Mouse (Mus musculus): ENCODE data around the gene Kcna5.

The Kcna5 gene

GRCm38 (mm10) chr6:126535208-126535910 lies at the start of gene Kcna5:
TSS of gene Kcna5 (minus strand) at chr6:126535412.
- no peak for DNase-seq (ENCODE audit: extremely low read depth, low read depth, low spot score)

DNA sequence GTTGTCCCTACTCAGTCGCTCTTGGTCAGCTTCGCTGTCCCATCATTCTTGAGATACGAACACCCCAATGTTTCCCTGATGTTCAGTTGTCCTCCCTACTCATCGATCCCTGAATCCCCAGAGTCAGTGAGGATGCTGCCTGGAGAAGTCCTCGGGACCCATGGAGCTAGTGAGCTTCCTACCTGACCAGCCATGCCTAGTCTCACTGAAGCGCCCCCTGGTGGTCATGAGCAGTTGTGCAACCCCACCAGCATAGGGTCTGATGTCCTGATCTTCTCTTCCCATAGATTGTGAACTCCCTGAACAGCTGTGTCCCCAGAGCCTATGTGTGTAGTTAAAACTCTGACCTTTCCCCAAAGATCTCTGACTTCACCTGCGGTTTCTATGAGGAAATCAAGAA lies 47.9 kb upstream of the Kcna5 start:
- no peak for DNase-seq (ENCODE audit: extremely low read depth, low read depth, low spot score)

- DNase-seq (ENCODE audit: extremely low read depth, low read depth, low spot score), result no peak
These were observed 46.4 kb upstream of the Kcna5 start for GRCm38 (mm10) chr6:126581632-126582031.

- DNase-seq (ENCODE audit: extremely low read depth, low read depth, low spot score), result no peak
These were observed 45.4 kb upstream of the Kcna5 start for GRCm38 (mm10) chr6:126580571-126580970.

DNA sequence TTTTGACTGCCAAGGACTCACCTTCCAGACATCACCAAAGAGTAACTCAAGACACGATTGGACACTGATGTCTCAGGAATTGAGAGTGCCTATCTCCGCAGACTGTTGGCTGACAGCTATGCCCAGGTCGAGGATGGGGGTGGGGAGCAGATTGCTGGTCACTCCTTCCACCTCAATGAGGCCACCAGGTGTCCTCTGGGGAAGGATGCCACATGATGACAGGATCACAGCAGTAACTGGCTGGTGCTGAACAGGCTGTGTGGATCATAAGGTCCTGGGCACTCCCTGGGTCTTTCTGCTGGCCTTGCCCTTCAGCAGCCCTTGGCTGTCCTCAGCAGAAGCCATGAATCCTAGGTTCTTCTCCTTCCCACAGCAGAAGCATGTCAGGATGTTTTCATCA lies 42.2 kb upstream of the Kcna5 start:
- DNase-seq (ENCODE audit: extremely low read depth, low read depth, low spot score), result no peak

- no peak for DNase-seq (ENCODE audit: extremely low read depth, low read depth, low spot score)
These were observed 41.4 kb upstream of the Kcna5 start for GRCm38 (mm10) chr6:126576566-126576965.

- no peak for DNase-seq (ENCODE audit: extremely low read depth, low read depth, low spot score)
These were observed 39.6 kb upstream of the Kcna5 start for GRCm38 (mm10) chr6:126574778-126575177.

DNA sequence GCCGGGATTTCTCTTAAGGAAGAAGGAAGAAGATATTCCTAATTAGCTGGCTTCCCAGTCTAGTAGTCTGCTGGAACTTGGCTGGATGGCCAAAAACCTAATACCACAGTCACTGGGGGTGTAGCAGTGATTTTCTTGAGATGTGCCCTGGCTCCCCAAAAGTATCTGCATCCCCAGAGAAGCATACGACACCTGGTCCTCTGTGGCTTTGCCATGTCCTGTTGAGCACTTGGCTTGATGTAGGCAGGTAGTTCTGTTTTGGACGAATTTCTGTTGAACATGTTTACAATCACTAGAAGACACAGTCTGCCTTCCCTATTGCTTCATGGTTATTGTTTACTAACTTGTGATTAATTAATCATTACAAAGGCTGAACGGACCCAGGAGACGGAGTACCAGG lies 37.8 kb upstream of the Kcna5 start:
- no peak for DNase-seq (ENCODE audit: extremely low read depth, low read depth, low spot score)

- DNase-seq (ENCODE audit: extremely low read depth, low read depth, low spot score), result no peak
These were observed 34.6 kb upstream of the Kcna5 start for GRCm38 (mm10) chr6:126569809-126570208.

- DNase-seq (ENCODE audit: extremely low read depth, low read depth, low spot score), result no peak
These were observed 33.0 kb upstream of the Kcna5 start for GRCm38 (mm10) chr6:126568046-126568830.

DNA sequence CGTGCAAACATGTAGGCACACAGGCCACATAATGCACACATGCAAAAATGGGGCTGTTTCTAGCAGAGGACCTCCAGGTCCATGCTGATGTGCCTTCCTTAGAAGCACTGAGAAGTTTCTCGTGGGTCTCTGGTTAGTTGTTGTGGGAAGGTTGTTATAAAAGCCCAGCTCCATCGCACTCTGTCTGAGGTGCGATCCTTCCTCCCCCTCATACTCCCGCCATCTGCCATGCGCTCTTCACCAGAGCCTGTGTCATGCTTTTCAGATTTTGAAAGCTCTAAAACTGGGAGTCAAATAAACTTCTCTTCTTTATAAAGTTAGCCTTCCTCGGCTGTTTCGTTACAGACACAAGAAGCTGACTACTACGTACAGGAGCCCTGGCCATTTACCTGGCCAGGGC lies 32.1 kb upstream of the Kcna5 start:
- no peak for DNase-seq (ENCODE audit: extremely low read depth, low read depth, low spot score)

- no peak for DNase-seq (ENCODE audit: extremely low read depth, low read depth, low spot score)
These were observed 29.2 kb upstream of the Kcna5 start for GRCm38 (mm10) chr6:126564376-126564775.

DNA sequence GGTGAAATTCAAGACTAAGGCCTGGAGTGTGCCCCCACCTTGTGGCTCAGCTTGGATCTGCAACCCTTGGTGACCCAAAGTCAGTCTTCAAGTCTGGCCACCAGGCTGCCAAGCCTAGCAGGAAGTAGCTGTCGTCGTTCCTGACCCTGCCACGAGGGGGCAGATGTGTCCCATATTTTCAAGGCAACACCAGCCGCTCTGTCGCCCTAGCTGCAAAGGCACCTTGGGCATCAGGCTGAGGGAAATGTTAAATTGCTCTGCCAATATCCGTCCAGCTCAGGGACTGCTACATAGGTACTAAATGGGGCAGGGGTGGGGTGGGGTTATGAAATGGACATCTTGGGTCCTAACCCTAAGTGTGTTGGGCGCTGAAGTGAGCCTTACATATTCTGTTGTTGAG lies 28.7 kb upstream of the Kcna5 start:
- no peak for DNase-seq (ENCODE audit: extremely low read depth, low read depth, low spot score)

- DNase-seq (ENCODE audit: extremely low read depth, low read depth, low spot score), result no peak
These were observed 26.5 kb upstream of the Kcna5 start for GRCm38 (mm10) chr6:126561702-126562101.

DNA sequence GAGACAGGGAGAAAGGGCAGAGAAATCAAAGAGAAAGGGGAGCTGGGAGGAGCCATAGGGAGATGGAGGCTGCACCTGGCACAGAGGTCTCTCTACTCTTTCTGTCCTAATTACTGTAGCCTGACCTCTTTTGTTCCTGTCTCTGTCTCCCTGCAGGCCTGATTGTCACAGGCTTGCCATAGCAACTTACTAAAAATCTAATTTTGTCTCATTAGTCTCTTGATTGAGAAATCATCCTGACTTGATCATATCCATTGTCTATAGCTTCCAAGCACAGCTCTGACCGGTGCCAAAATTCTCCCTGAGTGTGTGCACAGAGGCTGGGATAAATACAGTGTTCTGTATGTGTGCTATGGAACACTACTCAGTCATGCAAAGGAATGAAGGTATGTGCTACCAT lies 25.5 kb upstream of the Kcna5 start:
- no peak for DNase-seq (ENCODE audit: extremely low read depth, low read depth, low spot score)

GRCm38 (mm10) chr6:126560036-126560435 lies 24.8 kb upstream of the Kcna5 start:
- DNase-seq (ENCODE audit: extremely low read depth, low read depth, low spot score), result no peak

DNA sequence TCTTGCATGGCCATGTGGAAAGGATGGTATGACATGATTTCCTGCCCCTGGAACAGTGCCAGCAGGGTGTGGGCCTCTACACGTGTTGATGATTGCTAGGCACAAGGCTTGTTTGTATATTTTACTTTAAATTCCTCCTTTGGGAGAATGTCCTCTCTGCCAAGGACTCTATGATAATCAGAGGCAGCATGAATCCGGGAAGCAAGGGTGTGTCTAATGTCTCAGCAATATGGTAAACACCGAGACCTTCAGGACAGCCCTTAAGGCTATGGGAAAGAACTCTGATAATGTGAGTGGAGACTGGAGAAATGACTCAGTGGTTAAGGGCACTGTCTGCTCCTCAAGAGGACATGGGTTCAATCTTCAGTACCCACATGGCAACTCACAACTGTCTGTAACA lies 23.1 kb upstream of the Kcna5 start:
- no peak for DNase-seq (ENCODE audit: extremely low read depth, low read depth, low spot score)

GRCm38 (mm10) chr6:126553812-126554211 lies 18.6 kb upstream of the Kcna5 start:
- DNase-seq (ENCODE audit: extremely low read depth, low read depth, low spot score), result no peak

GRCm38 (mm10) chr6:126551862-126552395 lies 16.7 kb upstream of the Kcna5 start:
- no peak for DNase-seq (ENCODE audit: extremely low read depth, low read depth, low spot score)

DNA sequence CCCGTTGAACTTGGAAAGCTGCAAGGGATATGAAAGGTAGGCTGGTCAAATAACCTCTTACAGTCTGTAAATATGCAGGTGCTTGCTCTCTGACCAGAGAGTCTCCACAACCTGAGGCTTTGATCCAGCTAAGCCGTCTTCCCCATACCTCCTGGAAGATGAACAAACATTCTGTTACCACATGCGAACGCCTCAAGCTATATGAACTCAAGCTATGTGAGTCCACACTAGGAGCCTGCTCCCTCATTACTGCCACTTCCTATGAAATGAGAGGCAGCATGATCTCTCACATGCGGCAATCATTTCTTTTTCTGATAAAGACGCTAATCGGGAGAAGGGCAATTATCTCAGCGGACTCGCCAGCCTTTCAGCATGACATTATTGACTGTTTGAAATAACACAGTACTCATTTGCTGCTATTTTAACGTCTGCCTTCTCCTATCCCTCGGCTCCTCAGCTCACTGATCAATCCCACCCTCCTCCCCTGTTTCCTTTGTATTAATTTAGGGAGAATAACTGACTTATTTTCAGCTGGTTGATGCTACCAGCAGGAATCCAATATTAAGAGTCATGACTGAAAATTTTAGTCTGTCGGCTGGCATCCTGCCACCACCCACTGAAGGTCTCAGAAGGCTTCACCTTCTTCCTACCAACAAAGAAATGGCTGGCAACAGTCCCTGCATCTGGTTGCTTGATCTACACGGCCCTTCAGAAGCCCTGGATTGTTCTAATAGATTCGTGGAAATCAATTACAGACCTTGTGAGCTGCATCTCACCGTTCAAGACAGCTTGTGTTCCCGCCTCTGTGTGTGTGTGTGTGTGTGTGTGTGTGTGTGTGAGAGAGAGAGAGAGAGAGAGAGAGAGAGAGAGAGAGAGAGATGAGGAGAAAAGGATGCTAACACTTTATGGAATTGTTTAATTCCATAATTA lies 9.2 kb upstream of the Kcna5 start:
- no peak for DNase-seq (ENCODE audit: extremely low read depth, low read depth, low spot score)

DNA sequence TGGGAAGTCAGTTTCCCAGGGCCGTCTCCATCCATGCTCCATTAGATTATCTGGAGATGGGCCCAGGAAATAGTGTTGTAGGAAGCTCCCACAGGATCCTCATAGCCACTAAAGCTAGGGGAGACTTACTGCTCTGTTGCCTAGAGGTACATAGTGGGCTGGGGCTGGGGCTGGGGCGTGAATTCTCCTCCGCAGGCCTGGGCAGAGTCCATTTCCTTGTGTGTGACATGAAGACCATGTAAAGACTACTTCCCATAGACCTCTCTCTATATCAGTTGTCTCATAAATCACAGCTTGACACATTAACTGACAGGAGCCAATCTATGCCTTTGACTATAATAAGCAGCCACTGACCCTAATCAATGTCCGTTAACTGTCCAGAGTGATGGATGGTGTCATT lies 7.5 kb upstream of the Kcna5 start:
- DNase-seq (ENCODE audit: extremely low read depth, low read depth, low spot score), result no peak

Data from fat pad, adult 2 months (tissue).